Mouse (Mus musculus): ENCODE measurements at regions not wholly inside any gene's neighbourhood (a gene's known extent, or its start where the extent isn't known, plus 50 kb on each side); places are given as distances from the start of the nearest gene placed in this dataset.

DNA sequence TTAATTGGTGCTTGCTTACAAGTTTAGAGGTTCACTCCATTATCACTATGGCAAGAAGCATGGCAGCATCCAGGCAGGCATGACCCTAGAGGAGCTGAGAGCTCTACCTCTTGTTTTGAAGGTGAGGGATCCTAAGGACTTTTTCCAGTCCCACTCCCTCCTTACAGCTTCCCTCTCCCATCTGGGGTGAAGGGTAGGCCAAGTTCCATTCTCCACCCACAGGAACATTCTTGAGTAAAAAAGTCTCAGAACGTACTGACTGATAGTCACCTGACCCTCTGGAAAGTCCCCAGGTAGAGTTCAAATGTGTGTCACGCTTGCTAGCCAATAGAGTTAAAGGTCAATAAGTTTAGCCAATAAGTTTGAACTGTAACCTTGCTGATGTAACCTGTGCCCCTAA lies 355.9 kb upstream of the Castor2 start:
- no peak for DNase-seq (ENCODE audit: low spot score in 2 of 2)
- intact Hi-C loops (cut with DNase I), result no loop called here

DNA sequence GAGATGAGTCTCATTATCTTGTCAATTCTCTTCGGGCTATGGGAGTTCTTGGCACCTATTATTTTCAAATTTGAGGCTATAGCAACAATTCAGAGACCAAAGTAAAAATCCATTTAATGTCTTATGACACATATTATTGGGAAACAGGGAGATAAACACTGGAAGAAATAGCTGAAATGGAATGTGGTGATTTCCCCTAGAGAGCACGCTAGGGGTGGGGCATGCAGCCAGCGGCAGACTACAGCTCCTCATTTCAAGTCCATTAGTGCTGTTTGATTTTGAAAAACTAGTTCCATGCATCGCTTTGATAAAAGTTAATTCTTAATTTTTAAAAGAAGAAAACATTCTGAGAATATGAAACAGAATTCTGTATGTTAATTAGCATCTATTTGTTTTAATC lies 367.6 kb upstream of the Castor2 start:
- intact Hi-C loops (cut with DNase I), result no loop called here
- no peak for DNase-seq (ENCODE audit: low spot score in 2 of 2)

DNA sequence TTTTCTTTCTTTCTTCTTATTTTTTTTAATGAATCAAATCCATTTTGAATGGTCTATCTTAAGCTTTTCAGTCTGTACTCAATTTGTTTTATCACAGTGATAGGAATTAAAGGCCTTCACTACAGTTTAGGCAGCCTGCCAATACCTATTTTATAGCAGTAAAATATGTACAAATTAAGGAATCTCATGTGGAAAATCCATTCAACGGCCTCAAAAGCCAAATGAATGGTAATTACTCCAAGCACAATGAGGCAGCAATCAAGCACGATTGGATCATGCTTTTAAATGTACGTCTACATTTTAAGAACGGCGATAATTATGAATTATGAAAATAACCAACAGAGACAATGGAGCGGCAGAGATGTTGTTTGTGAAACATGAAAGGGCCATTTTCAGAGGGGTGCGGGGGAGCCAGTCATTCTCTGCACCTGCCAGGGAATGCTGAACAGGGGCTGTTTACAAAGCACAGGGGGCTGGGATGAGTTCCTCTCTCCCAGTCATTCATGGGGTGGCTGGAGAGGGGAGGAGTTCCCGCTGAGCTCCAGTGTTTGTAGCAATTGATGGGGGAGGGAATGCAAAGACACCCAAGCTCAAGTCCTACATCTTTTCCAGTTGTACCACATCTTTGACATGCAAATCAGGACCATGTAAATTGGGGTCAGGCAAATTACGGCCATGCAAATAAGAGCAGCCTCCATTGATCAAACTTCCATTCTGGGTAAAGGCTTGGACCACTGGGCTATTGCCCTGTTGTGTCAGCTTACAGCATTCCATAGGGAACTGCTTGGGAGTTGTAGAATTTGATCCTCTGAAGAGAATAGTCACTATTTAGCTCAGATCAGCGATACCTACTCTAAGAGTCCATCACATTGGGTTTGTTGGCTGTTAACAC lies 381.1 kb upstream of the Castor2 start:
- peak; percentile 11 to 17 for DNase-seq (ENCODE audit: low spot score in 2 of 2)
- intact Hi-C loops (cut with DNase I), result no loop called here

DNA sequence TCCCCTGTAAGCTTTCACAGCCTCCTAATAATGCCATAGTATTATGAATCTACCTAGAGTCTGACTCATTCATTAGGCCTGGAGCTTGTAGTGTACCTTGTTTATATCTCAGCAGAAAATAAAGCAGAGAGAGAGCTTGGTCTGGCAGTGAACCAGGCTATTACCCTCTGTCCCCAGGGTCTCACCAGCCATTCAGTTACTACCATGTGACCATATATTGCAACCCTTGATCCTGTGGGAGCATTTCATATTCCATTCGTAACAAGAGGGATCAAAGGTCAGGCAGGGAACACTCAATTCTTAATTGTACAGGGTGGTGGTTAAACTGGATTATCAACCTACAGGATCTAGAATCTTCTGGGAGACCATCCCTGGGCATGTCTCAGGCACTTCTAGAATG lies 383.7 kb upstream of the Castor2 start:
- DNase-seq (ENCODE audit: low spot score in 2 of 2), result no peak
- intact Hi-C loops (cut with DNase I), result no loop called here

DNA sequence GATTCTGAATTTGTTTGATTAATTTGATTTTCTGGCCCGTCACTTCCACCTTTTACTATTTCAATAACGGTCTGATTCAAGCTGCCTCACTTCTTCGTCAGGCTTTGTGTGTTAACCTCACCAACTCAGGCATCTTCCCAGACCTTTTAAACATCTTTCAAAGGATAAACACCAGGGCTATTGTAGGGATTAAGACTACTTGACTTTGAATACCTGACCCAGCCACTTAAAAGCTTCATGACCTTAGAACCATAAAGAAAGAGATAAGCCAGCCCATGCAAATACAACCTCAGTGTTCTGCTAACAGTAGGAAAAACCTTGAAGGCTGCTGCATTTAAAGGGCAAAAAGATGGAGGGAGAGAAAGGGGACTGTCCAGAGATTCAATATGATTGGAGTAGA lies 386.9 kb upstream of the Castor2 start:
- intact Hi-C loops (cut with DNase I), result no loop called here

DNA sequence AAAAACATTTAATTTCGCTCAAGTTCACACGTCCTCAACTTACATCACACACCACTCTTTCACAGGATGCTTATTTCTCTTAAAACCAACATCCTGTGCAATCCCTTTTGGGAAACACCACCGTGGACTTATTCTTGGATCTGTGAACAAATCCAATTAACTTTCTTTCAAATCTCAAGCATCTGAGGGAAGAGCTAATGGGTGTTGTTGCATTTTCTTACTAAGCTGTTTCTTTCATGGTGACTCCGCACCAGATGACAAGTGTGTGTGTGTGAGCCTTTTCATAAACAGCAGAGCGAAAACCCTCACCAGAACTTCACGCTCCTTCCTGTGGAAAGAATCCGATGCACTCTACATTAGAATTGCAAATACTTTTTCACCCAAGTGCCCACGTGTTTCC lies 390.6 kb upstream of the Castor2 start:
- intact Hi-C loops (cut with DNase I), result no loop called here
- peak; percentile 5 to 31 for DNase-seq (ENCODE audit: low spot score in 2 of 2)

More for the DNA sequence above, 386.9 kb upstream of the Castor2 start:
- no peak for DNase-seq (ENCODE audit: low spot score in 2 of 2)

DNA sequence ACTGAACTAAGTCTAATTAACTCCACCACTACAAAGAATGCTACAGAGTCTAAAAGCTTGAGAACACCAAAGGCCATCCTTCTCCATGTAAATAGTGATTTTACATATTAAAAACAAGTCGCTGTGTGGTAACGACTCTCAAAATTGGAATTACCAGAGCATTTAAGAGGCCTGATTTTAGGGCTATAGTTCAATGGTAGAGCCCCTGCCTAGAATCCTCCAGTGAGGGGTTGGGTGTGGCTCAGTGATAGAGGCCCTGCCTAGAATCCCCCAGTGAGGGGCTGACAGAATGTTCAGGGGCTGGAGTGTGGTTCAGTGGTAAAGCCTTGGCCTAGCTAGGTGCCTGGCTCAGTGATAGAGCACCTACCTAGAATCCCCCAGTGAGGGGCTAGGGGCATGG lies 413.3 kb upstream of the Castor2 start:
- intact Hi-C loops (cut with DNase I), result no loop called here
- DNase-seq (ENCODE audit: low spot score in 2 of 2), result no peak

DNA sequence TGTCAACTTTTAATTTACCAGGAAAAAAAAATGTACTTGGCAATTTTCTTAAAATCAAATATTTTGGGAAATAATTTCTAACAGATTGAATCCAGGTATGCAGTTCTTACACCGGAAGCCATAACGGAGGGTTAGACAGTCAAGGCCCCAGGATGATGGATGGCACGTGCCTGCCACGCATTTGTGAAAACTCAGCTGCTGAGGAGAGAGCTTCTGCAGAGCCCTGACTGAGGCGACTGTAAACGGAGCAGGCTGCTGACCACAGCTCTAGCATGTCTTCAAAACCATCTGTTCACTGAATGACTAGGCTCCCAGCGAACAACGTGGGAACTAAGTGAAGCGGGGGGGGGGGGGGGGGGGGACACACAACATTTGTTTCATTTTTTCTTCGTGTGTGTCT lies 416.5 kb upstream of the Castor2 start:
- peak in 1 of 2 experiments; percentile 5 for DNase-seq (ENCODE audit: low spot score in 2 of 2)
- intact Hi-C loops (cut with DNase I), result no loop called here

DNA sequence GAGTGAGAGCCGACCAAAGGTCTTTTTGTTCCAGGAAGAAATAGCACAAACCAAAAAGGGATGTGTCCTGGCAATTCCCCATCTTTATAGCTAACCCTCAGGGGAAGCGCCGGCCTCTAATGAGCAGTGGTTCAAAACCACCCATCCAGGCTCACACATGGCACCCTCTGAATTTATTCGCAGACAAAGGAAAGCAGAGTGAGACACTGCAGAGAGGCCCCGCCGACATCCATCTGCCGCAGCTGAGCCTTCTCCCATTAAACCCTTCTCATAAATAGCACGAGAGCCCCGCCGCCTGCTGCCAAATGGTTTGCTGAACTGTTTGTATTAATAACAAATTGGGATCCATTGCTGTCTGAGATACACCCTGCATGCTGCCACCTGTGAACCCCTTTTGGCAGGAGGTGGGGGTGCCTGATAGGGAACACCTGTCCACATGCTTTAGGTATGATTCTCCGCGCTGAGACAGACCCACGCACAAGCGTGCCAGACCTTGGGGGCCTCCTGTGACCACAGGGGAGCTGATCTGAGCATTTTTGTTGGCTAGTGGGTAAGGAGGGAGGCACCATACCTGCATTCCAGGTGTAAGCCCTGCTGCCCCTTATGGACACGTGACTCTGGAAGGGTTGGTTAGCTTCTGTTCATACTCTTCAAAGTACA lies 422.6 kb upstream of the Castor2 start:
- intact Hi-C loops (cut with DNase I), result no loop called here
- DNase-seq (ENCODE audit: low spot score in 2 of 2), result peak; percentile 5 to 24

DNA sequence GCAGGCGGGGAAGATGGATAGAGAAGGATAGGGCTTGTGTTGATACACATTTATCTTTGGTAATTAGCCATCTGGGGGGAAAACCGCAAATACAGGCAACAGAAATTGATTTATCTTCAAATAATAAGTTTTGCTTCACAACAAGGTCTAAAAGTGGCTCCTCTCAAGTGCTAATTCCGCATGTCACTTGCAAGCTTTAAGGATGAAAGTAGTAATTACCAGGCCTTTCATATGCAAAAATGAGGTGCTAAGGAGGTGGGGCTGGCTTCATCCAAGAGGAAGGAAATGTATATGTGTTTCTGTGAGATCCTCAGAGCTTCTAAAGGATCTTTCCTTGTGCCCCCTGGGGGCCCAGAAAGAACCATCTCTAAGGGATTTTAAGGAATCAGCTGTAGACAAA lies 423.9 kb upstream of the Castor2 start:
- DNase-seq (ENCODE audit: low spot score in 2 of 2), result no peak
- intact Hi-C loops (cut with DNase I), result no loop called here

DNA sequence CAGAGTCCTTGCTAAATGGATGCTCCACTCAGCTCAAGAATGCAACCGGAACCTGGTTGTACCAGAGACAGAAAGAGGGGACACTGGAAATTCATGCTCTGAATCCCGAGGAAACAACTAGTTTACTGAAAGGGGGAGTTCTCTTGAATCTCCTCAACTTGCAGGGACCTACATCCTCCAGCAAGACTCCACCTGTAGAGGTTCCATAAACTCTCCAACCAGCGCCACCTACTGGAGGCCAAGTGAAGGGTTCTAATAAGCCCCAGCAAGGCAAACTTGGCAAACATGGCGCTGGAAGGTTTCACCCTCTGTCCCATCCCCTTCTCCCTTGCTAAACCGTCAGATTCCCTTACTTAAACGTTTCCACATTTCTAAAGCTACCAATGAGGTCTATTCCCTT lies 433.0 kb upstream of the Castor2 start:
- intact Hi-C loops (cut with DNase I), result no loop called here
- peak; percentile 32 to 52 for DNase-seq (ENCODE audit: low spot score in 2 of 2)

DNA sequence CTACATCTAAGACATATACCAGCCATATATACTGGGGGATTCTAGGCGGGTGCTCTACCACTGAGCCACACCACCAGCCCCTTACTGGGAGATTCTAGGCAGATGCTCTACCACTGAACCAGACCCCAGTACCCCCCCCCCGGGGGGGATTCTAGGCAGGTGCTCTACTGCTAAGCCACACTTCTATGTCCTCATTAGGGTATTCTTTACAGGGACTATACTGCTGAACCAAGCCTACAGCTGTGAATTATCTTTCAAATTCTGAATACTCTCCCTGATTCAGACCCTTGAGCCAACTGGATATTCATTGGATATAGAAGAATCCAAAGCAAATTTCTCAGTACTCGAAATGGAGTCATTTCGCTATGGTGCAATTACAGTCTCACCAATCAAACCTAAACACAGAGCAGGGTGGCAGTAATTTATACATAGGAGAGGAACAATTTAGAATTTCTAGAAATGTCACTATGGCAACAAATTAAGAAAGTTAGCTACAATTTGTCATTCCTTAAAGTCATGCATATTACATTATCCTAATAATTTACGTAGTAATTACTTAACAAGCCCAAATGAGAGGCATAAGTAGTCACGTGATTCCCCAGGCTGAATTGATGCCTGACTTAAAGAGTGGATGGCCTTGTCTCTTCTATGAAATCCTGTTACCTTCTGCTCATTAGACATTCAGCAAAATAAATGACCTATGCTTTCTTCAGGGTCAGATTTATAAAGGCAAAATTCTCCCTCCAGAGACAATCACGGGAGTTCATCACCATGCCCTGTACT lies 436.8 kb upstream of the Castor2 start:
- intact Hi-C loops (cut with DNase I), result no loop called here

DNA sequence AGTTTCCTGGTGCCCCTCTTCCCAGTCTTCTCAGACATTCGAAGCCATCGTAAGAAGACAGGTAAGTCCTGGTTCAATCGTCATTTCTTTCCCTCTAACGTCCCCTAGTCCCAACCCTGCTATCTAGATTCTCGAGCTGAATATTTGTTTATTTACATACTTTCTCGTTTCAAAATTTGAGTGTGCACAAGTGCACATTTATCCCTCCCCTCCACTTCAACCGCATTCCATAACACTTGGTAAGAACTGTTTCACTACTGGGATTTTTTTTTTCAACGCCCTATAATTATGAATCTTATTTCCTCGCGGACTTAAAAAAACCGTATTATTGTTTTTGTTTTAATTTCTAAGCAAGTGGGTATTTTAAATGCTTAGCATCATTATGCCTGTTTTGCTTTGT lies 439.2 kb upstream of the Castor2 start:
- DNase-seq (ENCODE audit: low spot score in 2 of 2), result no peak
- intact Hi-C loops (cut with DNase I), result no loop called here

More for the DNA sequence above, 436.8 kb upstream of the Castor2 start:
- DNase-seq (ENCODE audit: low spot score in 2 of 2), result no peak

DNA sequence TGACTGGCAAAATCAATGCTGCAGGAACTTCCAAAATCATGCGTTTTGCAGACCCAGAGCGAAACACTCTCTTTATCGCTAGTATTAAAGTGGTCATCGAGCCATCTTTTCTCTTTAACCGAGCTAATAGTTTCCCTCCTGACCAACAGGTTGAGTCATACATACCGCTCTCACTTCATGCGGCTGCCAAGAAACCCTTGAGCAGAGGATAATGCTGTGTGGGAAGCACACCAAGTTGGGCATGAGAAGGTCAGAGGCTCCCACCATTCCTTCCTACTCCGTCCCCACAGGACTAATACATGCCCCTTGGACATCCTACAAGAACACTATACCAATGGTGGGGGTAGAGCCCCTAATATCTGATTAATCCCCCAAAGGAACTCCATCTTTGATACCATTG lies 442.7 kb upstream of the Castor2 start:
- intact Hi-C loops (cut with DNase I), result no loop called here
- no peak for DNase-seq (ENCODE audit: low spot score in 2 of 2)

DNA sequence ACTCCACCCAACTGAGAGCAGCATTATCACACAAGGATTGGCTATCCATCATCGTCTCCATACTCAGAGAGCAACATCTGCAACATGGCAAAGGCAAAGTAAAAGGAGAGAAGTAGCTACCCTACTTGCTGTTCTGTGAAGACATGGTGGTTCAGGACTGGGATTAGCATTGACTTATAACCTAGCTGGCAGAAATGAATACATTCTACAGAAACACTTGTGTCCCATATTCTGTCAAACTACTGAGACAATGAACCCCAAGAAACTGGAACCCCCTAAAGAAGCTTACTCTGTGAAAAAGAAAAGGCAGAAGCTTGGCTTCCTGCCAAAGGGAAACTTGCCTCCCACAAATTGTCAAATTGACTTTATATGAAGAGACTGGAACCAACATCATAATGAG lies 446.1 kb upstream of the Castor2 start:
- no peak for DNase-seq (ENCODE audit: low spot score in 2 of 2)
- intact Hi-C loops (cut with DNase I), result no loop called here

DNA sequence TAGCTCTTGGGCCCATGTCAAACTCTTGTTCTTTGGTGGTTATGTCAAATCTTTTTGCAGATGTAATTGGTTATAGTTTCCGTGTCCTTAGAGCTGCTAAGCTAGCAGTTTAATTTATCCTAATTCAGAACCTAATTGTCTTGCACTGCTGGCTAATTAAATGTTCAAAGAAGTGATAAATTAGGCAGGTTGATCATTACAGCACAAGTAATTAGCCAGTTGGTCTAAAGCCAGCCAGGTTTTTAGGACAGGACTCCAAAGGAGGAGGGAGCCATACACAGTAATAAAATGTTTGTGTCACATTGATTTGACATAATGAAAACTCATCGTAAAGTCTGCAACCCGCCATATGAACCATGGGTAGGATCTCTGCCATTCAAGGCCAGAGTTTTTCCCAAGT lies 449.3 kb upstream of the Castor2 start:
- DNase-seq (ENCODE audit: low spot score in 2 of 2), result no peak
- intact Hi-C loops (cut with DNase I), result no loop called here

DNA sequence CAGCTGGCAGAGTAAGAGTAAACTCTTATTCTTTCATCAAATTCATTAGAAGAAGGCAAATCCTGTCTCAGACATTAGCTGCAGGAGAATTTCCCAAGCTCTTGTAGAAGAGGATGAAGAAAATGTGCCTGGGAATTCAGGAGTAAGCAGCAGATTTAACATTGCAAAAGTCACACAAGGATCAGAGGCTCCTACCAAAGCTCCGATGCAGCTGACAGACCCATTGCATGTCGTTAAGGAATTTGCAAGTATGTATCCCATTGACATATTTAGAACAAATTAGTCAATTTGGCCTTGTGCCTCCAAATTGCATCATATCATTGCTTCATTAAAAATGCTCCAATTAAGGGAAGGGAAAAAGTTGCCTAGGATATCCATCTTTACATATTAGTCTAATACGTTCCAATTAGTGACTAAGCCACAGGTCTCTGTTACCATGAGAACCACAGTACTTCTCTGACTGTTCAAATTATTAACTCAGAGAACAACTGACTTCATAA lies 453.8 kb upstream of the Castor2 start:
- no peak for DNase-seq (ENCODE audit: low spot score in 2 of 2)
- intact Hi-C loops (cut with DNase I), result no loop called here

DNA sequence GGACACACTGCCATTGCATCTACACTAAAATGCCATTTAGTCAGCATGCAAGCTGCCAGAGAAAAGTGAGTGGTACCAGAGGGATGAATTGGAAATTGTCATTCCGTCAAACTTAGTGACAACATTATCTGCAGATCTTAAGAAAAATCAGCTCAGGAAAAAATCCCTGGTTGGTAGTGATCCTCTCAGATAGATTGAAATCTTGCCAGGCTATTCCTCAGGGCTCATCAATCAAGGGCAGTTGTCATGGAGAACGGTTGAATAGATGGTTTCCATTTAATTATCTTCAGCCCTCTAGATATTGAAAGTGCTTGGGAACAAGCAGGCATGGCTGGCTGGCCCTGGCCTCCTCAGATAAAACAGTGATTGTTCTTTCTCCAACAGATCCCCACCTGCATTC lies 456.2 kb upstream of the Castor2 start:
- intact Hi-C loops (cut with DNase I), result no loop called here
- DNase-seq (ENCODE audit: low spot score in 2 of 2), result no peak

DNA sequence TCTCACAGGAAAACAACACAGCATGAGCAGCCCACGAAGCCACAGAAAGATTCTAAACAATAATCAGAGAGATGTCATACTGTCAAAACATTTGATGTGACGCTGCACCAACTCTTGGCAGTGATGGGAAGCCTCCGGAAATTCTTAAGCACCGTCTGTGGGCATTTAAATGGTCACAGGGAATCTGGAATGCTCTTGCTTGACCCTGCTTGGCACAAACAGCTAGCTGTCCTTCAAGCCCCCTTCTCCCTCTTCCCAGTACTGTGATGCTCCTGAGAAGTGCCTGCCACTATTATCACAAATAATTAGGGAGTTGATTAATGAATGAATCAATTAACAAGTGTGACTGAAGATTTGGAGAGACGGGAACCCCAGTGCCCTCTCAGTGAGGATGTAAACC lies 465.0 kb upstream of the Castor2 start:
- intact Hi-C loops (cut with DNase I), result no loop called here
- DNase-seq (ENCODE audit: low spot score in 2 of 2), result no peak

DNA sequence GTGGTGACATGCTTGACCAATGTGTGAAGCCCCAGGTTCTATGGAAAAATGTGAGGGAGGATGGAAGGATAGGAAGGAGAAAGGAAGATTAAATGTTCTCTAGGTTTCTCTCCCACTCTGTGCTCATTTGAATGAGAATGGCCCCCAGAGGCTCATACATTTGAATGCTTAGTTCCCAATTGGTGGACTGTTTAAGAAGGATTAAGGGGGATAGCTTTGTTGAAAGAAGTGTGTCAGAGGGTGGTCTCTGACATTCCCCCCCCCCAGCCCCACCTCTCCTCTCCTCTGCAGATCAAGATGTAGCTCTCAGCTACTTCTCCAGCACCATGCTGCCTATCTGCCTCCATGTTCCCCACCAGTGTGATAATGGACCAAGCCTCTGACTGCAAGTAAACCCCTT lies 467.7 kb upstream of the Castor2 start:
- DNase-seq (ENCODE audit: low spot score in 2 of 2), result no peak
- intact Hi-C loops (cut with DNase I), result no loop called here
